Comparison of ENCODE assay signal across 28 mouse cellular contexts in genomic region chr1:189936436-189937105, GRCm38 (mm10). TPM values are rescaled to one million over a fixed set of nuclear protein-coding genes. Genes with fewer than 3 reads are reported as not detected.
DNase-seq lines count a peak whose midpoint lies in the region; ATAC-seq and TF ChIP-seq lines count a peak whose summit lies in the region.
"Had no signal": no experiment of that assay in that cellular context is flagged by ENCODE, and none has a peak within 500 bp of the region (broad histone marks: within the 10 kb centered on the region; RNA-seq: fewer than 3 reads in every experiment).

No protein-coding gene starts in this region.

- H3K36me3 ChIP-seq in lung, postnatal 0 days (ENCODE audit: insufficient read depth, low read length) = no peaks in the 10 kb centered on the region
- no peaks in the 10 kb centered on the region for H3K36me3 ChIP-seq in forebrain, embryonic 16.5 days (ENCODE audit: control insufficient read depth, insufficient read depth)
- H3K36me3 ChIP-seq in midbrain, embryonic 10.5 days = no peaks in the 10 kb centered on the region
- H3K36me3 ChIP-seq: embryonic facial prominence, embryonic 10.5 days; embryonic facial prominence, embryonic 15.5 days; forebrain, embryonic 15.5 days; intestine, embryonic 15.5 days; limb, embryonic 10.5 days; limb, embryonic 15.5 days; liver, embryonic 13.5 days; midbrain, embryonic 13.5 days; neural tube, embryonic 15.5 days had no signal

- no peak overlapping the region for H3K4me2 ChIP-seq in lung, postnatal 0 days (replicated peaks; ENCODE audit: low read depth, low read length)
- H3K4me2 ChIP-seq in forebrain, embryonic 16.5 days (ENCODE audit: low read length) = no peak overlapping the region
- H3K4me2 ChIP-seq: embryonic facial prominence, embryonic 15.5 days; forebrain, embryonic 15.5 days; intestine, embryonic 15.5 days; limb, embryonic 15.5 days; liver, embryonic 13.5 days; midbrain, embryonic 13.5 days; neural tube, embryonic 15.5 days had no signal

- no peak for TF ChIP-seq POLR2A in lung, adult 2 months (IDR thresholded peaks at IDR 0.05; ENCODE audit: borderline replicate concordance, extremely low read depth, low read depth, low read length)

- no peak overlapping the region for H3K27ac ChIP-seq in lung, postnatal 0 days (ENCODE audit: low read length)
- H3K27ac ChIP-seq in forebrain, embryonic 16.5 days (ENCODE audit: low read length) = no peak overlapping the region
- no peak overlapping the region for H3K27ac ChIP-seq in midbrain, embryonic 10.5 days (replicated peaks)
- H3K27ac ChIP-seq: embryonic facial prominence, embryonic 10.5 days; embryonic facial prominence, embryonic 15.5 days; forebrain, embryonic 15.5 days; intestine, embryonic 15.5 days; limb, embryonic 10.5 days; limb, embryonic 15.5 days; liver, embryonic 13.5 days; midbrain, embryonic 13.5 days; neural tube, embryonic 15.5 days had no signal

- TF ChIP-seq CTCF in lung, postnatal 0 days (IDR thresholded peaks at IDR 0.05) = no peak
- TF ChIP-seq CTCF in lung, adult 2 months (IDR thresholded peaks at IDR 0.05; ENCODE audit: insufficient read depth, low read length) = no peak

- H3K4me1 ChIP-seq in lung, postnatal 0 days (ENCODE audit: insufficient read depth, low read depth, low read length) = no peaks in the 10 kb centered on the region
- no peaks in the 10 kb centered on the region for H3K4me1 ChIP-seq in lung, adult 2 months (ENCODE audit: control insufficient read depth, insufficient read depth, low read length)
- no peaks in the 10 kb centered on the region for H3K4me1 ChIP-seq in forebrain, embryonic 16.5 days (replicated peaks; ENCODE audit: control insufficient read depth, insufficient read depth, low read length)
- H3K4me1 ChIP-seq in midbrain, embryonic 10.5 days = peaks cover 17% of the 10 kb centered on the region
- H3K4me1 ChIP-seq: forebrain, embryonic 15.5 days; intestine, embryonic 15.5 days; limb, embryonic 15.5 days; neural tube, embryonic 15.5 days had no signal

- no peaks in the 10 kb centered on the region for H3K27me3 ChIP-seq in lung, postnatal 0 days (replicated peaks; ENCODE audit: insufficient read depth, low read length)
- H3K27me3 ChIP-seq in forebrain, embryonic 16.5 days (replicated peaks; ENCODE audit: control insufficient read depth, insufficient read depth, low read length) = no peaks in the 10 kb centered on the region
- H3K27me3 ChIP-seq in midbrain, embryonic 10.5 days (ENCODE audit: low read depth, poor library complexity, severe bottlenecking) = peaks cover 3% of the 10 kb centered on the region; the same call in 1 of the 2 replicates
- H3K27me3 ChIP-seq: embryonic facial prominence, embryonic 15.5 days; forebrain, embryonic 15.5 days; intestine, embryonic 15.5 days; limb, embryonic 15.5 days; liver, embryonic 13.5 days; midbrain, embryonic 13.5 days; neural tube, embryonic 15.5 days had no signal

- DNase-seq in lung, postnatal 0 days (ENCODE audit: low spot score) = peak; percentile 36
- no peak for DNase-seq in lung, adult 2 months
- DNase-seq in left cerebral cortex, adult 8-10 months (ENCODE audit: low spot score in 2 of 2) = no peak
- no peak for DNase-seq in midbrain, embryonic 10.5 days (ENCODE audit: low spot score)
- DNase-seq: adrenal gland, postnatal 14 days; cerebellum, adult 2 months; cerebellum, postnatal 14 days; heart, postnatal 14 days; kidney, adult 2 months; layer of hippocampus, postnatal 36 days; liver, embryonic 13.5 days; lung, adult 18-20 months; spleen, adult 18-20 months; thymus, adult 18-20 months; thymus, postnatal 25 days had no signal

- no peak overlapping the region for H3K9ac ChIP-seq in lung, postnatal 0 days (replicated peaks; ENCODE audit: low read depth)
- H3K9ac ChIP-seq in forebrain, embryonic 16.5 days (replicated peaks; ENCODE audit: low read depth, low read length) = no peak overlapping the region
- H3K9ac ChIP-seq: embryonic facial prominence, embryonic 15.5 days; forebrain, embryonic 15.5 days; intestine, embryonic 15.5 days; limb, embryonic 15.5 days; liver, embryonic 13.5 days; midbrain, embryonic 13.5 days; neural tube, embryonic 15.5 days had no signal

- 61% methylated on average over 10 of the region's 10 CpGs for WGBS in lung, postnatal 0 days
- 37% methylated on average over 10 of the region's 10 CpGs for WGBS in lung, adult 2 months
- WGBS in forebrain, embryonic 16.5 days = 88% methylated on average over 10 of the region's 10 CpGs
- 90% methylated on average over 10 of the region's 10 CpGs for WGBS in midbrain, embryonic 10.5 days

- TF ChIP-seq EP300 in lung, postnatal 0 days (IDR thresholded peaks at IDR 0.05) = peak; percentile 45; the same call in 1 of the 2 replicates

- H3K4me3 ChIP-seq in lung, postnatal 0 days (ENCODE audit: low read depth, low read length) = no peak overlapping the region
- H3K4me3 ChIP-seq in lung, adult 2 months (replicated peaks; ENCODE audit: extremely low read depth, low read depth, low read length) = no peak overlapping the region
- H3K4me3 ChIP-seq in forebrain, embryonic 16.5 days (replicated peaks; ENCODE audit: low read length) = no peak overlapping the region
- H3K4me3 ChIP-seq in midbrain, embryonic 10.5 days = no peak overlapping the region
- H3K4me3 ChIP-seq: embryonic facial prominence, embryonic 10.5 days; embryonic facial prominence, embryonic 15.5 days; forebrain, embryonic 15.5 days; intestine, embryonic 15.5 days; limb, embryonic 10.5 days; limb, embryonic 15.5 days; liver, embryonic 13.5 days; megakaryocyte, embryonic 14.5 days; midbrain, embryonic 13.5 days; neural tube, embryonic 15.5 days had no signal

- H3K9me3 ChIP-seq in lung, postnatal 0 days (ENCODE audit: low read length) = no peaks in the 10 kb centered on the region
- no peaks in the 10 kb centered on the region for H3K9me3 ChIP-seq in forebrain, embryonic 16.5 days (ENCODE audit: control insufficient read depth, low read length)
- no peaks in the 10 kb centered on the region for H3K9me3 ChIP-seq in midbrain, embryonic 10.5 days (replicated peaks)
- H3K9me3 ChIP-seq: embryonic facial prominence, embryonic 10.5 days; embryonic facial prominence, embryonic 15.5 days; forebrain, embryonic 15.5 days; intestine, embryonic 15.5 days; limb, embryonic 10.5 days; limb, embryonic 15.5 days; liver, embryonic 13.5 days; megakaryocyte, embryonic 14.5 days; midbrain, embryonic 13.5 days; neural tube, embryonic 15.5 days had no signal

- ATAC-seq in lung, postnatal 0 days = peak; percentile 30; the same call in 1 of the 2 replicates
- peak; percentile 37 for ATAC-seq in CD4-positive, CD25-positive, alpha-beta regulatory T cell, adult 4 months
- ATAC-seq in erythroblast, adult 5-6 weeks (replicated peaks; ENCODE audit: low FRiP score, poor library complexity, severe bottlenecking) = 0 out of 2 replicates have a peak, but pooled peaks have one; percentile 36
- ATAC-seq in forebrain, embryonic 16.5 days = no peak
- ATAC-seq: forebrain, embryonic 15.5 days; hindbrain, embryonic 16.5 days; intestine, embryonic 15.5 days; midbrain, embryonic 13.5 days had no signal

RNA-seq across cellular contexts. Expression of gene Smyd2, which starts 14.4 kb away (rescaled TPM):
- 34.3 and 35.9 TPM in 2 replicates for polyA plus RNA-seq in lung, postnatal 0 days (2015; fragmentation: Nextera tagmentation; extraction: Ambion mirVana)
- 21.5 and 23.4 TPM in 2 replicates for polyA plus RNA-seq in lung, adult 2 months (2012; rRNA removed)
- 1 to 10 TPM; 6.7 to 8.9 TPM for polyA plus RNA-seq in CD4-positive, CD25-positive, alpha-beta regulatory T cell, adult 4 months (2017; shearing (Covaris generic))
- 12.1 and 19.4 TPM in 2 replicates for total RNA-seq in erythroblast, adult 5-6 weeks (2015; ENCODE audit: low replicate concordance)
- total RNA-seq in erythroblast, adult 5-6 weeks (2017; ENCODE audit: low replicate concordance) = 6.6 and 17.6 TPM in 2 replicates
- total RNA-seq in left cerebral cortex, adult 8-10 months (2022) = 100 to 1,000 TPM in 1 of 4 experiments, 10 to 100 TPM in 3; 87.4 to 105 (median 91.9) TPM
- polyA plus RNA-seq in forebrain, embryonic 16.5 days (2015; fragmentation: Nextera tagmentation; extraction: Ambion mirVana) = 76.8 and 80.7 TPM in 2 replicates
- polyA plus RNA-seq in midbrain, embryonic 10.5 days (2016; fragmentation: Nextera tagmentation; extraction: Ambion mirVana) = 62.7 and 68.3 TPM in 2 replicates
